Mouse (Mus musculus) forebrain, embryonic 12.5 days (tissue): ENCODE data around the gene Gramd1b. TPM values are rescaled to one million over a fixed set of nuclear protein-coding genes. Genes with fewer than 3 reads are reported as not detected.

ENCODE experiments used
- ATAC-seq: fragments of 200-750 bp; cut with Nextera tagmentation; 2 replicates; pipeline ENCODE4 v1.8.0; 2017; ENCODE audit warnings: moderate TSS enrichment; ENCODE audit not compliant: low FRiP score
- H3K27ac ChIP-seq: fragments of 300-500 bp; sonication (generic); 2 replicates; pipeline ENCODE4 v1.5.1; 2016; ENCODE audit warnings: mild to moderate bottlenecking
- H3K27me3 ChIP-seq: fragments of 300-500 bp; sonication (generic); 2 replicates; pipeline ENCODE4 v1.6.1; 2016; ENCODE audit warnings: mild to moderate bottlenecking
- H3K36me3 ChIP-seq: fragments of 300-500 bp; sonication (generic); replicated peaks from 2 replicates; pipeline ENCODE4 v1.6.1; 2016; ENCODE audit warnings: mild to moderate bottlenecking
- H3K4me1 ChIP-seq: fragments of 300-500 bp; sonication (generic); 2 replicates; pipeline ENCODE4 v1.6.1; 2016
- H3K4me2 ChIP-seq: fragments of 300-500 bp; sonication (generic); 2 replicates; pipeline ENCODE4 v1.6.1; 2016; ENCODE audit warnings: mild to moderate bottlenecking, moderate library complexity
- H3K4me3 ChIP-seq: fragments of 300-500 bp; sonication (generic); replicated peaks from 2 replicates; pipeline ENCODE4 v1.5.1; 2016; ENCODE audit warnings: mild to moderate bottlenecking
- H3K9ac ChIP-seq: fragments of 300-500 bp; sonication (generic); 2 replicates; pipeline ENCODE4 v1.6.1; 2016; ENCODE audit warnings: mild to moderate bottlenecking
- H3K9me3 ChIP-seq: fragments of 300-500 bp; sonication (generic); 2 replicates; pipeline ENCODE4 v1.6.1; 2016
- WGBS: fragments of 180-500 bp; shearing (Covaris S2); methylation state at CpG from one replicate; pipeline ENCODE4 v1.1.7; 2016; 5-methylcytosine and 5-hydroxymethylcytosine counted together
- polyA plus RNA-seq: library from polyadenylated mRNA; unstranded; fragments of >200 nt; fragmentation: Nextera tagmentation; extraction: Ambion mirVana; gene quantifications from 2 replicates; pipeline ENCODE4 v1.2.1, GENCODE M21; 2016

Gramd1b gene
- polyA plus RNA-seq, 1 experiment from 2014 or later: 4.6 TPM

DNA sequence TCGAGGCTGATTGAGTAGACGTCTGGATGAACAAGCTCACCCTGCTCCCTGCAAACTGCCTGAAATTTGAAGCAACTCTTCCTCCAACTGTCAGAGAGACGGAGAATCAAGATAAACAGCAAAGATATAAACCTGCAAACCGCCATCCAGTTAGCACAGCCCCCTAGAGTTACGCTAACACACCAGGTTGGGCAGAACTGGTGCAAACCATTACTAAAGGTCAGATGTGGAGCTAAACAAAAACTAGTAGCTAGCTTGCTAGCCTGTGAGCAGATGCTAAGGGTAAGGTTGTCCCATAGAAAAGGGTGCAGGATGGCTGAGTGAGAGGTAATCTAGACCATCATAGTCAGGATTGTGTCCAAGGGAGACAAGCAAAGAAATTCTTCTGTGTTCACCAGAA is 80.4 kb downstream of the Gramd1b start:
- no peak for ATAC-seq
- peaks cover 12% of the 10 kb centered on the region; the same call in 1 of the 2 replicates for H3K4me1 ChIP-seq
- H3K27me3 ChIP-seq: peaks cover 17% of the 10 kb centered on the region
- WGBS: 69% methylated on average over 5 of the region's 5 CpGs
- H3K9me3 ChIP-seq: no peaks in the 10 kb centered on the region
- H3K4me2 ChIP-seq: no peak overlapping the region
- no peaks in the 10 kb centered on the region for H3K36me3 ChIP-seq
- H3K27ac ChIP-seq: no peak overlapping the region
- no peak overlapping the region for H3K9ac ChIP-seq
- H3K4me3 ChIP-seq: no peak overlapping the region

DNA sequence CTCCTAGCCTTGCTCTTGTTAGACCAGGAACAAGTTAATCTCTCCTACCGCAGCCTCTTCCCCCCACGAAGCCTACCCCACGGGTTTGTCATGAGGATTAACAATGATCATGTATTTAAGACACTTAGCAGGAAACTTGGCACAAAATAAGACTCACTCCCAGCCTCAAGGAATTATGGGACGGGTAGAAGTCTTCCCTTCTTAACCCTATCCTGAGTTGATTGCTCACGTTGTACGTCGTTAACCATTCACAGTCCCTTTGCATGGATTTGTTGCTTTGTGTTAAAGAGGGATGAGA is 80.8 kb downstream of the Gramd1b start:
- no peak overlapping the region for H3K9ac ChIP-seq
- whole genome bisulfite sequencing: 51% methylated on average over 7 of the region's 7 CpGs
- H3K27me3 ChIP-seq: peaks cover 17% of the 10 kb centered on the region
- no peak for ATAC-seq
- peaks cover 11% of the 10 kb centered on the region; the same call in 1 of the 2 replicates for H3K4me1 ChIP-seq
- no peak overlapping the region for H3K4me2 ChIP-seq
- H3K36me3 ChIP-seq: no peaks in the 10 kb centered on the region
- H3K27ac ChIP-seq: no peak overlapping the region
- H3K9me3 ChIP-seq: no peaks in the 10 kb centered on the region
- no peak overlapping the region for H3K4me3 ChIP-seq

DNA sequence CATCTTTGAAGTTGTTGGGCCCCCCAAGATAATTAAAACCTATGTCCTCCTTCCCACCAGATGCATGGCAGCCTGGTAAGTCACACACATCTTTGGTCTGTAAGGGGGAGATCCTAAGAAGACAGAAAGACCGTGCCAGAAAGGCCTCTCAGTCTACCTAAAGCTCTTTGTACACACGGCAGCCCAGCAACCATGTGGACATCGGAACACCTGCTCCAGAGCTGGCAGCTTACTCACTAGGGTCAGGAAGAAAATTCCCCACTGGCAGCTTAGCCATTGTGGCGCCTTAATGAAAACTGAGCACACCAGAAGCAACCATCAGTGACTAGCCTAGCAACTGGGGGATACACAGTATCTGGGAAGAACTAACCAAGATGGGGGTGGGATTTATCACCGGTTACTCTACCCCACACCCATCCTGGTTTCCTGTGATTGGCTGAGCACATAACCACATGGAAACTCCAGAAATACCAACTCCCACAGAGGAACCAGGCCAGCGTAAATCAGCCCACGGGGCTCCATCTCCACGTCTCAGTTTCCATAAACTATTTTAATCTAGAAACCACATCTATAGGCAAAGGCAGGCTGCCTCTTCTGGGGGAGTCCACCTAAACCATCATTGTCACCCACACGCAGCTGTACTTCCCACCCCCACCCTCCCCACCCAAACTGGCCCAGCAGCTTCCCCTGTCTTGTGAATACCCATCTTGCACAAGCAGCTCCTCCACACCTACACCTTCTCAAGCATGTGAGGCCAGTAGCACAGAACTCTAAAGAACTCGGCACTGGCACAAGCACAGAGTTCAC is 81.4 kb downstream of the Gramd1b start:
- H3K36me3 ChIP-seq: no peaks in the 10 kb centered on the region
- ATAC-seq: no peak
- no peak overlapping the region for H3K9ac ChIP-seq
- H3K4me2 ChIP-seq: no peak overlapping the region
- H3K9me3 ChIP-seq: no peaks in the 10 kb centered on the region
- 82% methylated on average over 10 of the region's 10 CpGs for WGBS
- no peak overlapping the region for H3K27ac ChIP-seq
- H3K4me1 ChIP-seq: peaks cover 6% of the 10 kb centered on the region; the same call in 1 of the 2 replicates
- no peak overlapping the region for H3K4me3 ChIP-seq
- peaks cover 15% of the 10 kb centered on the region for H3K27me3 ChIP-seq

DNA sequence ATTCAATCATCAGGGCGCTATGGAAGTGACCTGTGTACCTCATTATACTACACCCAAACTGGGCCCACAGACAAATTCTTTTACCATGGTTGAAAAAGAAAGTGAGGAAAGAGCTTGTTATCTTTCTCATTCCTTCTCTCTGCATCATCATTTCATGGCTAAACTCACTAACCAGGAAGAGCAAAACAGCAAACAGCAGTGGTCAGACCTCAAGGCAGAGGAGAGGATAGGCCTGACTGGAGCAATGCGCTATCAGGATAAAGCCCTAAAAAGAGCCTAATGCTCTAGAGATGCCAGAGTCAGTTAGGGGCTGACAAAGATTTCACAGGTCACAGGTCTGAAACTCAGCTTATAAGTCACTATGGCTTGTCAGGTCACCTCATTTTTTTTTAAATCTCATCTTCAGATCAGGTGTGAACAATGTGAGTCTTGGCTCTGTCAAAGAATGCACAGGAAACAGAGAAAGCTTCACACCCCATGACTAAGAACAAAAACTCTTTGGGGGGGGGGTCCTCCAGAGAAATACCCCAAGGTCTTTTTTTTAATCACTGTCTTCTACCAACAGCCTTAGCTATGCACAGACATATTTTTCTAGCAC is 82.4 kb downstream of the Gramd1b start:
- H3K9me3 ChIP-seq: no peaks in the 10 kb centered on the region
- ATAC-seq: no peak
- H3K4me1 ChIP-seq: 0 out of 2 replicates have a peak, but pooled peaks cover 4% of the 10 kb centered on the region
- H3K36me3 ChIP-seq: no peaks in the 10 kb centered on the region
- H3K4me3 ChIP-seq: no peak overlapping the region
- H3K27ac ChIP-seq: no peak overlapping the region
- no peak overlapping the region for H3K9ac ChIP-seq
- 92% methylated on average over 2 of the region's 2 CpGs for WGBS
- 0 out of 2 replicates have a peak, but pooled peaks cover 4% of the 10 kb centered on the region for H3K27me3 ChIP-seq
- no peak overlapping the region for H3K4me2 ChIP-seq

DNA sequence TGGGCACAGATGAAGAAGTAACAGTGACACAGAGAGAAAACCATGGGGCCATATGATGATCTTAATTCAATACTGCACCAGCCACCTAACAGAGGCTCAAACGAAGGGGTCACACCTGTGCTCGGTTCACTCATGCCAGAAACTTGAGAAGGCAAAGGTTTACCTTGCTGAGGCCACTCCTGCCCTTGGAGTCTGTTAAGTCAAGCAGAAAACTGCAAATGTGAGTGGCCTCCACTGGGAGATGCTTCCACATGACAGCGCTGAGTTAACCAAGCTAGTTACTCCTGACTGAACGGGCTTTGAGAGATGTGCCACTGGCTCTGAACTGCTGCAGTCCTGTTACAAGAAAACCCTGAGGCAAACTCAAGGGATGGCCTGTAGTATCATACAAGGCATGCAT is 83.9 kb downstream of the Gramd1b start:
- no peak overlapping the region for H3K4me2 ChIP-seq
- H3K27me3 ChIP-seq: no peaks in the 10 kb centered on the region
- no peak overlapping the region for H3K9ac ChIP-seq
- 84% methylated on average over 4 of the region's 4 CpGs for WGBS
- no peak overlapping the region for H3K27ac ChIP-seq
- H3K9me3 ChIP-seq: no peaks in the 10 kb centered on the region
- no peaks in the 10 kb centered on the region for H3K36me3 ChIP-seq
- H3K4me1 ChIP-seq: 0 out of 2 replicates have a peak, but pooled peaks cover 4% of the 10 kb centered on the region
- ATAC-seq: no peak
- no peak overlapping the region for H3K4me3 ChIP-seq

DNA sequence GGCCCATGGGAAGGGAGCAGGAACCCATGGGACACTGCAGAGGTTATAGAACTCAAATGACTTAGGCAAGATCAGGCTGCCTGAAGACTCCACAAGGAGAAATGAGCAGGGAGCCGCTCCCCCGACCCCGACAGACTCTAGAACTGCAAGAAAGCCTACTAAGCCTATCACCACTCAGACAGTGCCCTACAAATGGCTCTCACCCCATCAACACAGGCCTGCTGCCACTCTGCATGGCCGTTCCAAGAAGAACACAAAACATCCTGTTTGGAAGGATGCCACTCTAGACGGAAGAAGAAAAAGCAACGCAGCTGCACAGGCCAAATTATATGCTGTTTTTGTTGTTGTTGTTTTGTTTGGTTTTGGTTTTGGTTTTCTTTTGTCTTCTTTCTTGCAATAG is 86.2 kb downstream of the Gramd1b start:
- Histone ChIP-seq H3K9me3 (no peaks in the 10 kb centered on the region), H3K4me1 (0 out of 2 replicates have a peak, but pooled peaks cover 4% of the 10 kb centered on the region), H3K27me3 (no peaks in the 10 kb centered on the region), H3K4me2 (no peak overlapping the region), H3K9ac (no peak overlapping the region), H3K4me3 (no peak overlapping the region), H3K27ac (no peak overlapping the region), H3K36me3 (no peaks in the 10 kb centered on the region)
- no peak for ATAC-seq
- WGBS: 91% methylated on average over 6 of the region's 6 CpGs

DNA sequence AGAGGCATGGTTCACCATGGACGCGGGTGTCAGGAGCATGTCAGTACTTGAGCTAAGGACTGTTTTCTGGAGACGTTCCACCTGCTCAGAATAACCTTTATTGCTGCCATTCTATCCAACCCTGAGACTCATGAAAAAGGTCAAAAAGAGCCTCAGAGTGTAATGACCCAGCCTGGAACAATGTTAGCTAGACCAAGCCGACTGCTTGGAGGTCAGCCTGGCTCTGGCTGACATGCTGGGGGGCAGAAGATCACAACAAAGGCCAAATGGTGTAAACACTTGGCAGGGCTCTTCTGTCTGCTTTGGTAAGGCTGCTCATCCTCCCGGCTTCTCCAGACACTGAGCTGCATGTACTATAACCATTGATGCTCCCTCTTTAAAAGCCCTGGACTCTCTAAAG is 88.4 kb downstream of the Gramd1b start:
- Histone ChIP-seq H3K27ac (no peak overlapping the region), H3K36me3 (no peaks in the 10 kb centered on the region), H3K4me2 (no peak overlapping the region), H3K9me3 (no peaks in the 10 kb centered on the region), H3K4me1 (peaks cover 13% of the 10 kb centered on the region), H3K4me3 (no peak overlapping the region), H3K9ac (no peak overlapping the region), H3K27me3 (no peaks in the 10 kb centered on the region)
- ATAC-seq: no peak
- WGBS: 48% methylated on average over 5 of the region's 5 CpGs

DNA sequence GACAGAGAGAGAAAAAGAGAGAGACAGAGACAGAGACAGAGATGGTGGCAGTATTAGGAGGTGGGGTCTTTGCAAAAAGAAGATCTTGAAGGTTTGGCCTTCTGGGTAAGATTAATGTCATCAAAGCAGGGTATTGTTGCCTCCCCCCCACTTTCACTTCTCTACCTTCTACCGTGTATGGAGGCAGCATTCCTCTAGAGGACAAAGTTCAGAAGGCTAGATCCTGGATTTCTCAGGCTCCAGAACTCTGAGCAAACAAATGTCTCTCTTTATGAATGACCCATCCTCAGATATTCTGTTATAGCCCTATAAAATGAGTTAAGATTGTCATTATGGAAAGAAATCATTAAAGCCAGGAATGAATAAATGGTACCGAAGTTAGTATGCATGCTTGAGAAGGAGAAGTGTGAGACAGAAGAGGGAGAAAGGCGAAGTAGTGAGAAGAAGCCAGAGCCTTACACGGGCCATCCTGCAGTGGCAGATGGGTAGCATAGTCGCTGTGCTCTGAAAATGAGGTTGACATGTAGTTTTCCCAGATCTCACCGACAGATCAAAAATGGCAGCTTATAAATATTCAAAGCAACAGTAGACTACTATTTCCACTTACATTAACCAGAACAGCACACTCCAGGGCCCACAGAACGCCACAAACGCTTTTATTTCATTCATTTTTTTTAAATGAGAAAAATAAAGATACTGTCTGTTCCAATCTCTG is 91.1 kb downstream of the Gramd1b start:
- ATAC-seq: no peak
- H3K9ac ChIP-seq: no peak overlapping the region
- peaks cover 13% of the 10 kb centered on the region for H3K4me1 ChIP-seq

DNA sequence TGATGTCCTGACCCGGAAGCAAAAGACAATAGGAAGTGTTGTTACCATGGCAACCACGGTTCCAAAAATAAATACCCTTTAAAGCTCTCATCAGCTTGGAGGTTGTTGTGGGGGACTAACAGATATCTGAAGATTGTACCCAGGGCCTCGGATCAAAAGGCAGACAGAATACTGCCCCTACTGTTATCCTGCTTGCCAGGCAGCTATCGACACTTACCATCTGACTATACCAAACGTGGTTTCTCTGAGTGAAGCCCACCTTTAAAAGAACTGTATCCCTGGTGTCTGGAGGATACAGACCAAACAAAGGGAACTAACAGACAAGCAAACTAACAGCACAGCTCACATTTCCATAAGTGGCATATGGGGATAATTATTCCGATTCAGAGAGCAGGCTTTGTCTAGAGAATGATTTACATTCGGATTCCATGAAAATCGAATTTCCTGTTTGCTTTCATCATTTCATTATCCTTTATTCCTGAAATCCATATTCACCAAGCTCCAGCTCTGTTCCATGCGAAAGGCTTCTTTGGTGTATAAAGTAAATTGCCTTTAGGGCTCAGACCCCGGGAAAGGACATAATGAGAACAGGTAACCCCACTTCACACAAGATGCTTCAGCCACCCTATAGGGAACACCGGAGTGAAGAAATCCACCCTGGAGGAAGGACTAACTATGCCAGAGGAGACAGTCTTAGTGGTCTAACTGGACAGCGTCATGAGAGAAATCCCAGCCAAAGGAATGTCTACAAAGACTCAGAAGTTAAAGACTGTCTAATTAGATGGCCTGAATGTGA is 92.3 kb downstream of the Gramd1b start:
- no peak overlapping the region for H3K9ac ChIP-seq
- no peaks in the 10 kb centered on the region for H3K36me3 ChIP-seq
- H3K4me2 ChIP-seq: no peak overlapping the region
- ATAC-seq: 0 out of 2 replicates have a peak, but pooled peaks have one; percentile 6
- H3K9me3 ChIP-seq: no peaks in the 10 kb centered on the region
- no peaks in the 10 kb centered on the region for H3K27me3 ChIP-seq
- no peak overlapping the region for H3K4me3 ChIP-seq
- H3K27ac ChIP-seq: peak overlapping the region; percentile 67; the same call in 1 of the 2 replicates
- WGBS: 56% methylated on average over 12 of the region's 12 CpGs
- peaks cover 13% of the 10 kb centered on the region for H3K4me1 ChIP-seq

More for the DNA sequence above, 91.1 kb downstream of the Gramd1b start:
- Histone ChIP-seq H3K9me3 (no peaks in the 10 kb centered on the region), H3K4me3 (no peak overlapping the region), H3K27me3 (no peaks in the 10 kb centered on the region), H3K27ac (no peak overlapping the region), H3K36me3 (no peaks in the 10 kb centered on the region), H3K4me2 (no peak overlapping the region)
- 87% methylated on average over 8 of the region's 8 CpGs for WGBS

DNA sequence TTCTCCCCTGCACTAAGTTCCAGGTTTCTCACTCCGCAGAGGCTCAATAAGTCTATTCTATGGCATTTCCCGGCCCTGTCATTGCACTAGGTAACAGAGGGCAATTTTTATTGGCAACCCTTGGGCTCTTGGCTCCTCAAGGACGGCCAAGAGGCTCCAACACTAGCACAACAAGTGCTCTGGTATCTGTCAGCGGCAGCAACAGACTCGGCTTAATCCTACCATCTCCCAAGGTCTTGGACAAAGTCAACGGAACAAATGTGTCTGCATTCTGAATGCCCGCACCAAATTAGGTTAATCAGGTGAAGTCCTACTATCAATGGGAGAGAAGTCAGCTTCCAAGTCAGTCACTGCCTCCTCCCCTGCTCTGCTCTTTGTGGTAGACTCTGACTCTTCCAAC is 93.3 kb downstream of the Gramd1b start:
- H3K27ac ChIP-seq: no peak overlapping the region
- H3K9ac ChIP-seq: no peak overlapping the region
- H3K4me3 ChIP-seq: no peak overlapping the region
- 85% methylated on average over 7 of the region's 7 CpGs for WGBS
- no peaks in the 10 kb centered on the region for H3K27me3 ChIP-seq
- H3K4me1 ChIP-seq: peaks cover 13% of the 10 kb centered on the region
- no peak overlapping the region for H3K4me2 ChIP-seq
- H3K36me3 ChIP-seq: no peaks in the 10 kb centered on the region
- H3K9me3 ChIP-seq: no peaks in the 10 kb centered on the region
- ATAC-seq: no peak

DNA sequence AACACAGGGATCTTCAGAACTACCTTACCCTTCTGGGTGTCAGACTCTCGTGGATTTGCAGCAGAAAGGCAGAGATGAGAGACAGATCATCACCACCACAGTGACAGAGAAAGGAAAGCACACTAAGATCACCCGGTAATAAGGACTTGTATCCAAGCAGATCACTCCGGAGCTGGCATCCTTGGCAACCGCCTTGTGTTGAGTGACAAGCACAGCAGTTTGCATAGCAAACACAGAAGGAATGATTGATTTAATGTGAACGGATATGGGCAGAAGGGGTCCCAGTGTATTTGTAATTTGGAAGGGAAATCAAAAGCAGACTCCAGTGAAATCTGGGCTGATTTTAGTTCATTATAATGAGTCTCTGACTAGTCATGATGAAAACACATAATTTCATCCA is 97.9 kb downstream of the Gramd1b start:
- Histone ChIP-seq H3K4me1 (peaks cover 2% of the 10 kb centered on the region; the same call in 1 of the 2 replicates), H3K4me3 (no peak overlapping the region), H3K36me3 (no peaks in the 10 kb centered on the region), H3K4me2 (no peak overlapping the region), H3K9ac (no peak overlapping the region), H3K9me3 (no peaks in the 10 kb centered on the region), H3K27ac (no peak overlapping the region), H3K27me3 (no peaks in the 10 kb centered on the region)
- WGBS: 88% methylated on average over 5 of the region's 5 CpGs
- no peak for ATAC-seq

DNA sequence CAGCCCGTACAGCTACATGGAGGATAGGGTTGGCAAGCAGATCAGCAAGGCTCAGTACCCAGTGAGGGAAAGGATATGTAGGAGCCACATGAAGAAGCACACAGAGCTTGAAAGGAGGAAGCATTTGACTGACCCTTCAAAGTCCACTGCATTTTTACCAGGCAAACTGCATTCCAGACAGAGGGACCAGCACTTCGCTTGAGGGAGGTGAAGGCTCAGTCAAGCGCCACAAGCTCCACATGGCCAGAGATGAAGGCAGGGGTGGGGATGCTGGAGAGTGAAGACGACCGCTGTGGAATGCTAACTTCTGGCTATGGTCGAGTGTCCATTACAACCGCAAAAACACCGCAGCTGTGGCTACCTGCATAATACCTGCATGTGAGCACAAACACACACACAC is 100.2 kb downstream of the Gramd1b start:
- no peaks in the 10 kb centered on the region for H3K27me3 ChIP-seq
- no peak for ATAC-seq
- H3K27ac ChIP-seq: no peak overlapping the region
- H3K9me3 ChIP-seq: no peaks in the 10 kb centered on the region
- H3K36me3 ChIP-seq: no peaks in the 10 kb centered on the region
- no peak overlapping the region for H3K4me2 ChIP-seq
- no peak overlapping the region for H3K9ac ChIP-seq
- 87% methylated on average over 8 of the region's 8 CpGs for WGBS
- no peak overlapping the region for H3K4me3 ChIP-seq
- no peaks in the 10 kb centered on the region for H3K4me1 ChIP-seq
